Mouse (Mus musculus) neural tube, embryonic 13.5 days (tissue): Measurements from ENCODE around the gene Cd28. TPM values are rescaled to one million over a fixed set of nuclear protein-coding genes. Genes with fewer than 3 reads are reported as not detected.

Experiments used
- polyA plus RNA-seq: library from polyadenylated mRNA; unstranded; fragments of >200 nt; fragmentation: Nextera tagmentation; extraction: Ambion mirVana; gene quantifications from 2 replicates; pipeline ENCODE4 v1.2.1, GENCODE M21; 2015

The Cd28 gene
- polyA plus RNA-seq, 1 experiment from 2014 or later = 0.24 TPM

Other genes with a start within 250 kb of the Cd28 start
- gene Raph1, start 149.7 kb upstream of the Cd28 start, polyA plus RNA-seq = 29.5 and 30.0 TPM in 2 replicates
- not detected in 2 replicates for gene Ctla4, start 170.2 kb downstream of the Cd28 start, polyA plus RNA-seq